Mouse (Mus musculus): ENCODE results near the gene Proca1.

GRCm38 (mm10) chr11:78159096-78159495 lies 34.1 kb upstream of the Proca1 start:
- TF ChIP-seq CTCF (IDR thresholded peaks at IDR 0.05; ENCODE audit: low read depth) (peak; percentile 99), EP300 (IDR thresholded peaks at IDR 0.05; ENCODE audit: low read depth) (no peak; the same call in 1 of the 2 replicates)

Data from heart, postnatal 0 days (tissue).